Mouse (Mus musculus) heart, postnatal 0 days (tissue): ENCODE results near the gene Crnkl1.

Experiments used
- CTCF ChIP-seq: IDR thresholded peaks from 2 replicates; pipeline ENCODE4 v1.5.1; 2016; ENCODE audit warnings: antibody characterized with exemption, control low read depth, low read depth
- EP300 ChIP-seq: IDR thresholded peaks from 2 replicates; pipeline ENCODE4 v1.6.1; 2016; ENCODE audit warnings: antibody characterized with exemption, low read depth

- TF ChIP-seq CTCF (no peak), EP300 (no peak)
Observed at GRCm38 (mm10) chr2:145941403-145941802, 6.6 kb upstream of the Crnkl1 start.
